Mouse (Mus musculus): Measurements from ENCODE around the gene Ankrd6. TPM values are rescaled to one million over a fixed set of nuclear protein-coding genes. Genes with fewer than 3 reads are reported as not detected.

Ankrd6 gene
- polyA plus RNA-seq, 1 experiment from 2014 or later = 5.6 TPM

DNA sequence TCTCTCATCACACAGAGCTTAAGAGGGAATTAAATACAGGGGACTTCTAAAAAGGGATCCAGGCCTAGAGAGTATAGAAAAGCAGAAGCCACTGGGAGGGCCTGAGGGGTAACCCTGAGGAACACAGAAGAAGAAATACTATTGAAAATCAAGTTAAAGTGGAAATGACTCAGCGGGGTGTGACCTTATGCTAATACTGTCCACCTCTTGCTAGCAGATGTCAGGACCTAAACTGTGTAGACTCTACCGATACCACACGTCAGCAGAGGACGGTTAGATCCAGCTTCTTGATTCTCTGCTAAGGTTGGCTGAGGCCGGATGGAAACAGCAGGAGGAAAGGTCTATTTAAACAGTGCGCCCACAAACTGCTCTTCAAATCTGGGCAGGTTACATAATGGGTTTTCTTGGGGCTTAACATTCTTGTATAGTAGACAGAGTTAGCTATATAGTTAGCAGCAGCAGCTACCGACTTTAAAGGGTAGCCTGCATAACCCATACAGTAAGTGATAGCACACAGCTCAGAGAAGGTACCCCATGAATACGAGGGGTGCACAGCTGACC lies 78.4 kb downstream of the Ankrd6 start:
- WGBS = 81% methylated on average over 8 of the region's 8 CpGs
- no peaks in the 10 kb centered on the region for H3K36me3 ChIP-seq (ENCODE audit: control insufficient read depth, insufficient read depth)
- ATAC-seq (replicated peaks; ENCODE audit: extremely low read depth, insufficient read depth, low FRiP score) = no peak

DNA sequence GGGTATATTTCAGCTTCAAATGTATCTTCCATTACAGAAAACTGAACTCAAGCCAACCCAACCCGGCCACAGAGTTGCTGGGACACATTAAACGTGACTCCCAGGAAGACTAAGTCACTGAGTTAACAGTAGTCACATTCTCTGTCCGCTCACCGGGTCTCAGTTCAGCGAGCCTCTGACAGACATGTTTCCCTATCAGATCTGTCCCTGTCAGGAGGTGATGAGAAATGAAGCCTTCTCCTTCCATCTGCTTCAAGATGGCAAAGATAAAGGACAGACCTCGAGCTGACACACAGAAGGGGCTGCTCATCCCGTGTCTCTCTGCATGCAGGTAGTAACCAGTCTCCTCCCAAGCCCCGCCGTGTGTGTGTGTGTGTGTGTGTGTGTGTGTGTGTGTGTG lies 81.3 kb downstream of the Ankrd6 start:
- H3K27me3 ChIP-seq (ENCODE audit: control insufficient read depth, insufficient read depth, low read length) = 0 out of 2 replicates have a peak, but pooled peaks cover 5% of the 10 kb centered on the region

More for the DNA sequence above, 78.4 kb downstream of the Ankrd6 start:
- Histone ChIP-seq H3K4me1 (ENCODE audit: control insufficient read depth, insufficient read depth, low read length) (peaks cover 7% of the 10 kb centered on the region; the same call in 1 of the 2 replicates), H3K27ac (ENCODE audit: low read length) (no peak overlapping the region), H3K4me2 (ENCODE audit: low read depth, low read length) (no peak overlapping the region), H3K9me3 (replicated peaks; ENCODE audit: control insufficient read depth, low read length) (no peaks in the 10 kb centered on the region), H3K4me3 (ENCODE audit: low read length) (no peak overlapping the region), H3K9ac (ENCODE audit: low read length) (no peak overlapping the region), H3K27me3 (ENCODE audit: control insufficient read depth, insufficient read depth, low read length) (0 out of 2 replicates have a peak, but pooled peaks cover 1% of the 10 kb centered on the region)

DNA sequence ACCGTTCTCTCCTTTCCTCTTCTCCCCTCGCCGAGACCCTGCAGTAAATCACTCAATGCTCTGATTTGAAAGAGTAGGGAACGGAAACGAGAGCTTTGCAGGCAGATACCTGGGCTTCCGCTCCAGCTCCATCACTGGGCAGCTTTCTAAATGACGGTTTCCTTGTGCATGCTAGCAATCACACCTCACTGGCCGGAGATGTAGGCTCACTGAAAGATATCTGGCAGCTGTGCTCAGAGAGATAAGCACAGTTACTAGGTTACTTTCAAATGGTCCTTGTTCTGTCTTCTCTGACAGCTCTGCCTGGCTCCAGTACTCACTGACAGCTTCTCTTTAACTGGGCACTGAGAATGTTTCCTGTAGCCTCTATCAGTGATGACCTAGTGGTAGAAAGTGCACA lies 81.8 kb downstream of the Ankrd6 start:
- ATAC-seq (replicated peaks; ENCODE audit: extremely low read depth, insufficient read depth, low FRiP score) = peak; percentile 73
- no peaks in the 10 kb centered on the region for H3K36me3 ChIP-seq (ENCODE audit: control insufficient read depth, insufficient read depth)
- H3K27me3 ChIP-seq (ENCODE audit: control insufficient read depth, insufficient read depth, low read length) = 0 out of 2 replicates have a peak, but pooled peaks cover 5% of the 10 kb centered on the region
- H3K4me1 ChIP-seq (ENCODE audit: control insufficient read depth, insufficient read depth, low read length) = peaks cover 10% of the 10 kb centered on the region
- H3K4me3 ChIP-seq (ENCODE audit: low read length) = no peak overlapping the region
- no peak overlapping the region for H3K9ac ChIP-seq (ENCODE audit: low read length)
- peak overlapping the region; percentile 18 for H3K4me2 ChIP-seq (ENCODE audit: low read depth, low read length)
- WGBS = 6% methylated on average over 8 of the region's 8 CpGs
- H3K9me3 ChIP-seq (replicated peaks; ENCODE audit: control insufficient read depth, low read length) = no peaks in the 10 kb centered on the region
- no peak overlapping the region for H3K27ac ChIP-seq (ENCODE audit: low read length)

More for the DNA sequence above, 81.3 kb downstream of the Ankrd6 start:
- ATAC-seq (replicated peaks; ENCODE audit: extremely low read depth, insufficient read depth, low FRiP score) = 0 out of 2 replicates have a peak, but pooled peaks have one; percentile 16
- Histone ChIP-seq H3K36me3 (ENCODE audit: control insufficient read depth, insufficient read depth) (no peaks in the 10 kb centered on the region), H3K27ac (ENCODE audit: low read length) (no peak overlapping the region), H3K4me3 (ENCODE audit: low read length) (no peak overlapping the region), H3K9me3 (replicated peaks; ENCODE audit: control insufficient read depth, low read length) (no peaks in the 10 kb centered on the region), H3K9ac (ENCODE audit: low read length) (no peak overlapping the region), H3K4me2 (ENCODE audit: low read depth, low read length) (peak overlapping the region; percentile 18; the same call in 1 of the 2 replicates), H3K4me1 (ENCODE audit: control insufficient read depth, insufficient read depth, low read length) (peaks cover 7% of the 10 kb centered on the region; the same call in 1 of the 2 replicates)
- WGBS = 15% methylated on average over 9 of the region's 9 CpGs

DNA sequence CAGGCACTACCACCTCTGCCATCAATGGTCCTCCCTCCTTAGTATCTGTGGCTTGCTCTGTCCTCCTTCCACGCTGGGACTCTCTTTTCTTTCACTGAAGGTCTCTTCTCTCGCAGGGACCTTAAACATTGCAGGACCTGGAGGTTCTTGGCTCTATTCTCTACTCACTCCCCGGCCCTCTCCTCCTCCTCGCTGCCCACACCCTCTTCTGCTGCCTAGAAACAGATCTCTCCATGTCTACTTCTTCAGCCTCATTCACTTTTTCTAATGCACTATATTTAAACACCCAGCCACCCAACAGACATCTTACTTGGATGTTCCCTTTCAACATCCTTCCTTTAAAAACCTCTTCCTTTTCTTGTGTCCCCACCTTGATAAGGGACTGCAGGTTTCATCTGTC lies 82.2 kb downstream of the Ankrd6 start:
- H3K27me3 ChIP-seq (ENCODE audit: control insufficient read depth, insufficient read depth, low read length) = 0 out of 2 replicates have a peak, but pooled peaks cover 7% of the 10 kb centered on the region
- H3K4me3 ChIP-seq (ENCODE audit: low read length) = no peak overlapping the region
- no peak overlapping the region for H3K9ac ChIP-seq (ENCODE audit: low read length)
- 46% methylated on average over 4 of the region's 4 CpGs for WGBS
- H3K36me3 ChIP-seq (ENCODE audit: control insufficient read depth, insufficient read depth) = no peaks in the 10 kb centered on the region
- peak overlapping the region; percentile 18 for H3K4me2 ChIP-seq (ENCODE audit: low read depth, low read length)
- H3K9me3 ChIP-seq (replicated peaks; ENCODE audit: control insufficient read depth, low read length) = no peaks in the 10 kb centered on the region
- no peak overlapping the region for H3K27ac ChIP-seq (ENCODE audit: low read length)
- no peak for ATAC-seq (replicated peaks; ENCODE audit: extremely low read depth, insufficient read depth, low FRiP score)
- H3K4me1 ChIP-seq (ENCODE audit: control insufficient read depth, insufficient read depth, low read length) = peaks cover 13% of the 10 kb centered on the region

DNA sequence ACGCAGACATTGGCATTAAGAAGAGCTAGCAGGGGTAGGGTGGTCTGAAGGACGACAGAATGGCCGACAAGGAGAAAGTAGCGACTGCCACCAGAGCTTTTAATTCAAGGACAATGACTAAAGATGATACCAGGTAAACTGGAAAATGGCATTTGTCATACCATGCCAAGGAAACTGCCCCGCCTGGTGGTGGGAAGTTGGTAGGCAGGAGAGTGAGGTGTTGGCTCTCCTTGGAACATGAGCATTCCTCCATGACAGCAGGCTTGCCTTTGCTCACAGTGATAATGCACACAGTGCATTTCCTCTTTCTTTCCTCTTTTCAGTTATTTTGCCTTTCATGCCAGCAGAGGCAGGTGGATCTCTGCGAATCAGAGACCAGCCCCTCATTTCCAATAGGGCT lies 83.2 kb downstream of the Ankrd6 start:
- Histone ChIP-seq H3K4me1 (ENCODE audit: control insufficient read depth, insufficient read depth, low read length) (peaks cover 18% of the 10 kb centered on the region), H3K9me3 (replicated peaks; ENCODE audit: control insufficient read depth, low read length) (no peaks in the 10 kb centered on the region), H3K27me3 (ENCODE audit: control insufficient read depth, insufficient read depth, low read length) (0 out of 2 replicates have a peak, but pooled peaks cover 7% of the 10 kb centered on the region), H3K36me3 (ENCODE audit: control insufficient read depth, insufficient read depth) (no peaks in the 10 kb centered on the region), H3K27ac (ENCODE audit: low read length) (no peak overlapping the region), H3K4me3 (ENCODE audit: low read length) (no peak overlapping the region), H3K9ac (ENCODE audit: low read length) (no peak overlapping the region), H3K4me2 (ENCODE audit: low read depth, low read length) (no peak overlapping the region)
- no peak for ATAC-seq (replicated peaks; ENCODE audit: extremely low read depth, insufficient read depth, low FRiP score)
- WGBS = 87% methylated on average over 6 of the region's 6 CpGs

DNA sequence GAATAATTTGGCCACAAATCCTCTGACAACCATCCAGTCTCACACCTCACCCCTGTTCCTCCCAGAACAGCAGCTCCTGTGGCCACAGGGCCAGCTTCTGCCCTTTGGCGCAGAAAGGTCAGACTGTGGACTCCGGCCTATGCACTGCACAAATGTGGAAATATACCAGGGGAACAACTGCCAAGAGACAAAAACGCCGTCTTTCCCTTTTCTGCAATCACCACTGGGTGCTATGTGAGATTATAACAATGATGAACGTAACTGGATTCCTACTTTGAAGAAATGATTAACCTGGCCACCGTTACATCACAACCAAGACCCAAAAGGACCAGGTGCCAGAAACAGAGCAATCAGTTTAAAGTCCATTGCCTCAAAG lies 85.8 kb downstream of the Ankrd6 start:
- Histone ChIP-seq H3K27me3 (ENCODE audit: control insufficient read depth, insufficient read depth, low read length) (0 out of 2 replicates have a peak, but pooled peaks cover 7% of the 10 kb centered on the region), H3K27ac (ENCODE audit: low read length) (no peak overlapping the region), H3K4me3 (ENCODE audit: low read length) (no peak overlapping the region), H3K4me2 (ENCODE audit: low read depth, low read length) (no peak overlapping the region), H3K9ac (ENCODE audit: low read length) (no peak overlapping the region), H3K9me3 (replicated peaks; ENCODE audit: control insufficient read depth, low read length) (no peaks in the 10 kb centered on the region), H3K4me1 (ENCODE audit: control insufficient read depth, insufficient read depth, low read length) (peaks cover 18% of the 10 kb centered on the region), H3K36me3 (ENCODE audit: control insufficient read depth, insufficient read depth) (no peaks in the 10 kb centered on the region)
- ATAC-seq (replicated peaks; ENCODE audit: extremely low read depth, insufficient read depth, low FRiP score) = no peak
- WGBS = 90% methylated on average over 6 of the region's 6 CpGs

DNA sequence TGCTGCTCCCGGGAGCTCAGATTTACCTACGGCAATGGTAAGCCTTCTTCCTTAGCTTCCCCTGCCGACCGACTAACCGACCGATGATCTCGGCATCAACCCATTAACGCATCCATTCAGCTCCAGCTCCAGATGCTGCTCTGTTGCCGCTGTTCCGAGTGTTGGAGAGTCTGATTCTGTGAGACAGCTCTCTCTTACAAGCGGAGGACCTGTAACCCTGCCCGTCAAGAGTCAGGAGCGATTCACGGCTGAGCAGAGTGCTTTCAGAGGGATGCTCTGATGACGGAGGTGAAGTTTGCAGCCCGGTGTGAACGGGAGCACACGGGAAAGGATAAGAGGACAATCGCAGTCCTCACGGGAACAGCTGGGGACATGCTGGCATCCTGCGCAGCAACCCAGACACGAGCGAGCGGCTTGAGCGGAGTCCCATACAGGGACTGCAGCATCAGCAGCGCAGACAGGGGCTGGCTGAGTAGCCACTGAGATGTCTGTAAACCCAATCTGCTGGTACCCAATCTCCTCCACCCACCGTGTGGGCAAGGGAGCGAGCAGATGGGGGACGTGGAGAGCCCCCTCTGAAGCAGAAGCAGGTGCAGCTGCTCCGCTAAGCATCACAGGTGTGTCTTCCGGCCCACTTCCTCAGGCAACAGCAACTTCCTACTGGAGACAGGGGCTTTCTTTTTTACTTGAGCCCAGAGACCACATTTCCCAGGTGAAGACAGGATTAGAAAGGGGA lies 86.3 kb downstream of the Ankrd6 start:
- Histone ChIP-seq H3K4me3 (ENCODE audit: low read length) (no peak overlapping the region; the same call in 1 of the 2 replicates), H3K36me3 (ENCODE audit: control insufficient read depth, insufficient read depth) (no peaks in the 10 kb centered on the region), H3K4me2 (ENCODE audit: low read depth, low read length) (peak overlapping the region; percentile 30; the same call in 1 of the 2 replicates), H3K27me3 (ENCODE audit: control insufficient read depth, insufficient read depth, low read length) (0 out of 2 replicates have a peak, but pooled peaks cover 7% of the 10 kb centered on the region), H3K9me3 (replicated peaks; ENCODE audit: control insufficient read depth, low read length) (no peaks in the 10 kb centered on the region), H3K4me1 (ENCODE audit: control insufficient read depth, insufficient read depth, low read length) (peaks cover 18% of the 10 kb centered on the region), H3K9ac (ENCODE audit: low read length) (no peak overlapping the region), H3K27ac (ENCODE audit: low read length) (no peak overlapping the region)
- 57% methylated on average over 31 of the region's 31 CpGs for WGBS
- ATAC-seq (replicated peaks; ENCODE audit: extremely low read depth, insufficient read depth, low FRiP score) = no peak

DNA sequence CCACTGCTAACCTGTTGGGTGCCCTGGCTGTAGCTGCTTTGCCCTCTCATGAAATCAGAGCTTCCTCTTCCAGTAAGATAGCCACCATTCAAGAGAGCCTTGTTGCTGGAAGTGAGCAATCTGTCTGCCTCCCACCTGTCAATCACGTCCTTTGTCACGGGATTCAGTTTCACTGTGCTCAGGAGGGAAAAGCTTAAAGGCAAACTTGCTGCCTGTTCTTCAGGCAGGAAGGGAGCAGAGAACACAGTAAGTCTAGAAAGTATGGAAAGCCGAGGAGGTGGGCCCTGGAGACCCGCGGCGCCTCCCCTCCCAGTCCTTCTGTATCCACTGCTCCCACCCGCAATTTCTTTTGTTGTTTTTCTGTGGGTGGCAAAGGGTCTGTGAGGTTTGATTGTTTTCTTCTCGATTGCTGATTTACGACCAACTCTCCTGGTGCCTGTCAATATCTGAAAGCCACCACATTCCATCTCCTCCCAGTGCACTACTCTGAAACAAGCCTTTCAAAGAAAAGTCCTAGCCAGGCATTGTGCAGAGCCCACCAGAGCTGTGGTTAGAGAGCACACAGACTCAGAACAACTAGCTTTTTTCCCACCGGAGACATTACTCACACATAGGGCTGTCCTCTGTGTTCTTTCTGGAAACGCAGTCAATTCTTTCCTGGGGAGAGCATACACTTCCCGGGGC lies 87.1 kb downstream of the Ankrd6 start:
- H3K9ac ChIP-seq (ENCODE audit: low read length) = no peak overlapping the region
- 32% methylated on average over 12 of the region's 12 CpGs for WGBS

More for the DNA sequence above, 87.1 kb downstream of the Ankrd6 start:
- Histone ChIP-seq H3K27me3 (ENCODE audit: control insufficient read depth, insufficient read depth, low read length) (0 out of 2 replicates have a peak, but pooled peaks cover 7% of the 10 kb centered on the region), H3K4me1 (ENCODE audit: control insufficient read depth, insufficient read depth, low read length) (peaks cover 11% of the 10 kb centered on the region), H3K9me3 (replicated peaks; ENCODE audit: control insufficient read depth, low read length) (no peaks in the 10 kb centered on the region), H3K4me2 (ENCODE audit: low read depth, low read length) (peak overlapping the region; percentile 30; the same call in 1 of the 2 replicates), H3K4me3 (ENCODE audit: low read length) (no peak overlapping the region; the same call in 1 of the 2 replicates), H3K27ac (ENCODE audit: low read length) (no peak overlapping the region), H3K36me3 (ENCODE audit: control insufficient read depth, insufficient read depth) (no peaks in the 10 kb centered on the region)
- ATAC-seq (replicated peaks; ENCODE audit: extremely low read depth, insufficient read depth, low FRiP score) = no peak

Measured in heart, embryonic 16.5 days (tissue).